Mouse (Mus musculus): Measurements from ENCODE around the gene Zxdc. TPM values are rescaled to one million over a fixed set of nuclear protein-coding genes. Genes with fewer than 3 reads are reported as not detected.

Zxdc gene
- 16.9 and 52.5 TPM in 2 replicates for polyA plus RNA-seq (2012; rRNA removed; ENCODE audit: low replicate concordance)

GRCm38 (mm10) chr6:90368976-90369724, at the start of gene Zxdc:
Zxdc (plus strand) TSS chr6:90369492.

GRCm38 (mm10) chr6:90324991-90325390, 44.3 kb upstream of the Zxdc start, which contains the start of gene Chst13:
Chst13 (minus strand) TSS chr6:90325185.

GRCm38 (mm10) chr6:90332561-90333425, 36.5 kb upstream of the Zxdc start, which contains the start of gene Uroc1:
Uroc1 (plus strand) TSS chr6:90333284.

GRCm38 (mm10) chr6:90428380-90428974, 59.2 kb downstream of the Zxdc start, which contains the start of gene Cfap100:
Cfap100 (minus strand) TSS chr6:90428797.

Other genes starting within 250 kb of the Zxdc start
- gene Vmn1r51, start 246.9 kb upstream of the Zxdc start, polyA plus RNA-seq (2012; rRNA removed; ENCODE audit: low replicate concordance), result not detected in 2 replicates
- gene Vmn1r52, start 194.7 kb upstream of the Zxdc start, polyA plus RNA-seq (2012; rRNA removed; ENCODE audit: low replicate concordance), result not detected in 2 replicates
- gene V1ra8, start 166.7 kb upstream of the Zxdc start, polyA plus RNA-seq (2012; rRNA removed; ENCODE audit: low replicate concordance), result not detected in 2 replicates
- gene Vmn1r53, start 145.1 kb upstream of the Zxdc start, polyA plus RNA-seq (2012; rRNA removed; ENCODE audit: low replicate concordance), result 0.42 TPM in 1 of 2 replicates, not detected in the other
- gene Vmn1r54, start 123.2 kb upstream of the Zxdc start, polyA plus RNA-seq (2012; rRNA removed; ENCODE audit: low replicate concordance), result not detected in 2 replicates
- gene BC048671, start 68.3 kb upstream of the Zxdc start, polyA plus RNA-seq (2012; rRNA removed; ENCODE audit: low replicate concordance), result not detected in 2 replicates
- 1.2 and 2.8 TPM in 2 replicates for gene Chst13, start 44.3 kb upstream of the Zxdc start, polyA plus RNA-seq (2012; rRNA removed; ENCODE audit: low replicate concordance)
- 1.1 TPM in 1 of 2 replicates, not detected in the other for gene Uroc1, start 36.2 kb upstream of the Zxdc start, polyA plus RNA-seq (2012; rRNA removed; ENCODE audit: low replicate concordance)
- 0.11 and 2.4 TPM in 2 replicates for gene Cfap100, start 59.3 kb downstream of the Zxdc start, polyA plus RNA-seq (2012; rRNA removed; ENCODE audit: low replicate concordance)
- gene Klf15, start 93.1 kb downstream of the Zxdc start, polyA plus RNA-seq (2012; rRNA removed; ENCODE audit: low replicate concordance), result 69.9 and 100 TPM in 2 replicates
- gene Aldh1l1, start 116.9 kb downstream of the Zxdc start, polyA plus RNA-seq (2012; rRNA removed; ENCODE audit: low replicate concordance), result 56.9 and 58.4 TPM in 2 replicates
- gene Slc41a3, start 235.2 kb downstream of the Zxdc start, polyA plus RNA-seq (2012; rRNA removed; ENCODE audit: low replicate concordance), result 9.5 and 37.1 TPM in 2 replicates